Mouse (Mus musculus): ENCODE measurements around the gene Sspo. TPM values are rescaled to one million over a fixed set of nuclear protein-coding genes. Genes with fewer than 3 reads are reported as not detected.
A peak's percentile ranks its signal among the peaks of the same experiment; 100 is the strongest.

Sspo gene
- polyA plus RNA-seq, 1 experiment from 2014 or later: 0.07 TPM

GRCm38 (mm10) chr6:48538841-48539737 is 91.1 kb downstream of the Sspo start:
- H3K36me3 ChIP-seq: peaks cover 29% of the 10 kb centered on the region
- no peaks in the 10 kb centered on the region for H3K9me3 ChIP-seq (replicated peaks)
- DNase-seq (ENCODE audit: low spot score): peak; percentile 69
- 70% methylated on average over 5 of the region's 5 CpGs for WGBS
- H3K27me3 ChIP-seq (ENCODE audit: low read depth, poor library complexity, severe bottlenecking): no peaks in the 10 kb centered on the region
- peaks cover 26% of the 10 kb centered on the region for H3K4me1 ChIP-seq
- no peak overlapping the region; the same call in 1 of the 2 replicates for H3K27ac ChIP-seq (replicated peaks)
- peak overlapping the region; percentile 58; the same call in 1 of the 2 replicates for H3K4me3 ChIP-seq

GRCm38 (mm10) chr6:48539860-48540259 is 91.8 kb downstream of the Sspo start:
- no peak overlapping the region for H3K4me3 ChIP-seq
- no peak overlapping the region for H3K27ac ChIP-seq (replicated peaks)
- peaks cover 26% of the 10 kb centered on the region for H3K4me1 ChIP-seq
- H3K9me3 ChIP-seq (replicated peaks): no peaks in the 10 kb centered on the region
- peaks cover 29% of the 10 kb centered on the region for H3K36me3 ChIP-seq
- no peak for DNase-seq (ENCODE audit: low spot score)
- WGBS: 74% methylated on average over 5 of the region's 5 CpGs
- H3K27me3 ChIP-seq (ENCODE audit: low read depth, poor library complexity, severe bottlenecking): no peaks in the 10 kb centered on the region

- H3K4me3 ChIP-seq: no peak overlapping the region
- DNase-seq (ENCODE audit: low spot score): no peak
- no peaks in the 10 kb centered on the region for H3K9me3 ChIP-seq (replicated peaks)
- peaks cover 29% of the 10 kb centered on the region for H3K36me3 ChIP-seq
- WGBS: 78% methylated on average over 3 of the region's 3 CpGs
- no peaks in the 10 kb centered on the region for H3K27me3 ChIP-seq (ENCODE audit: low read depth, poor library complexity, severe bottlenecking)
- H3K4me1 ChIP-seq: peaks cover 26% of the 10 kb centered on the region
- no peak overlapping the region for H3K27ac ChIP-seq (replicated peaks)
Observed at GRCm38 (mm10) chr6:48540721-48541120, 92.7 kb downstream of the Sspo start.

- Histone ChIP-seq H3K9me3 (replicated peaks) (no peaks in the 10 kb centered on the region), H3K4me1 (peaks cover 23% of the 10 kb centered on the region), H3K36me3 (peaks cover 29% of the 10 kb centered on the region), H3K27ac (replicated peaks) (no peak overlapping the region), H3K27me3 (ENCODE audit: low read depth, poor library complexity, severe bottlenecking) (no peaks in the 10 kb centered on the region), H3K4me3 (no peak overlapping the region)
- peak; percentile 10 for DNase-seq (ENCODE audit: low spot score)
- WGBS: 61% methylated on average over 7 of the region's 7 CpGs
Observed at GRCm38 (mm10) chr6:48541560-48542450, 93.8 kb downstream of the Sspo start.

- peak; percentile 9 for DNase-seq (ENCODE audit: low spot score)
- no peaks in the 10 kb centered on the region for H3K9me3 ChIP-seq (replicated peaks)
- peaks cover 19% of the 10 kb centered on the region for H3K4me1 ChIP-seq
- H3K27me3 ChIP-seq (ENCODE audit: low read depth, poor library complexity, severe bottlenecking): no peaks in the 10 kb centered on the region
- WGBS: 92% methylated on average over 3 of the region's 3 CpGs
- no peak overlapping the region for H3K4me3 ChIP-seq
- H3K27ac ChIP-seq (replicated peaks): no peak overlapping the region
- H3K36me3 ChIP-seq: peaks cover 29% of the 10 kb centered on the region
Observed at GRCm38 (mm10) chr6:48542631-48543030, 94.6 kb downstream of the Sspo start.

GRCm38 (mm10) chr6:48545251-48545650 is 97.2 kb downstream of the Sspo start:
- H3K36me3 ChIP-seq: peaks cover 23% of the 10 kb centered on the region
- H3K4me3 ChIP-seq: no peak overlapping the region
- DNase-seq (ENCODE audit: low spot score): no peak
- H3K27ac ChIP-seq (replicated peaks): no peak overlapping the region
- H3K4me1 ChIP-seq: no peaks in the 10 kb centered on the region
- H3K27me3 ChIP-seq (ENCODE audit: low read depth, poor library complexity, severe bottlenecking): no peaks in the 10 kb centered on the region
- no peaks in the 10 kb centered on the region for H3K9me3 ChIP-seq (replicated peaks)
- WGBS: 85% methylated on average over 5 of the region's 5 CpGs

- DNase-seq (ENCODE audit: low spot score): peak; percentile 44
- H3K4me1 ChIP-seq: no peaks in the 10 kb centered on the region
- WGBS: 58% methylated on average over 1 of the region's 1 CpGs
- H3K27me3 ChIP-seq (ENCODE audit: low read depth, poor library complexity, severe bottlenecking): no peaks in the 10 kb centered on the region
- H3K36me3 ChIP-seq: peaks cover 13% of the 10 kb centered on the region
- H3K4me3 ChIP-seq: no peak overlapping the region
- no peaks in the 10 kb centered on the region for H3K9me3 ChIP-seq (replicated peaks)
- H3K27ac ChIP-seq (replicated peaks): no peak overlapping the region
Observed at GRCm38 (mm10) chr6:48546271-48546670, 98.2 kb downstream of the Sspo start.

GRCm38 (mm10) chr6:48546858-48547257 is 98.8 kb downstream of the Sspo start:
- DNase-seq (ENCODE audit: low spot score): no peak
- H3K4me3 ChIP-seq: no peak overlapping the region
- peaks cover 7% of the 10 kb centered on the region for H3K36me3 ChIP-seq
- WGBS: 78% methylated on average over 4 of the region's 4 CpGs
- no peak overlapping the region for H3K27ac ChIP-seq (replicated peaks)
- H3K9me3 ChIP-seq (replicated peaks): no peaks in the 10 kb centered on the region
- no peaks in the 10 kb centered on the region for H3K4me1 ChIP-seq
- no peaks in the 10 kb centered on the region for H3K27me3 ChIP-seq (ENCODE audit: low read depth, poor library complexity, severe bottlenecking)

- H3K4me1 ChIP-seq: no peaks in the 10 kb centered on the region
- no peaks in the 10 kb centered on the region for H3K27me3 ChIP-seq (ENCODE audit: low read depth, poor library complexity, severe bottlenecking)
- 89% methylated on average over 6 of the region's 6 CpGs for WGBS
- H3K4me3 ChIP-seq: no peak overlapping the region
- no peaks in the 10 kb centered on the region for H3K9me3 ChIP-seq (replicated peaks)
- no peaks in the 10 kb centered on the region for H3K36me3 ChIP-seq
- no peak for DNase-seq (ENCODE audit: low spot score)
- no peak overlapping the region for H3K27ac ChIP-seq (replicated peaks)
Observed at GRCm38 (mm10) chr6:48548314-48548713, 100.3 kb downstream of the Sspo start.

Small RNA genes within 50 kb of the gene (microRNA-seq; reads per million reads assigned to microRNA genes)
- not detected for gene Gm24325

Other genes with a start within 250 kb of the Sspo start
- 20.4 and 24.4 TPM in 2 replicates for gene Krba1, start 52.6 kb upstream of the Sspo start, polyA plus RNA-seq (2016; fragmentation: Nextera tagmentation; extraction: Ambion mirVana)
- 10.1 and 13.6 TPM in 2 replicates for gene Zfp467, start 2.4 kb upstream of the Sspo start, polyA plus RNA-seq (2016; fragmentation: Nextera tagmentation; extraction: Ambion mirVana)
- gene Atp6v0e2, start 89.4 kb downstream of the Sspo start, polyA plus RNA-seq (2016; fragmentation: Nextera tagmentation; extraction: Ambion mirVana): 59.0 and 71.9 TPM in 2 replicates
- gene Lrrc61, start 106.6 kb downstream of the Sspo start, polyA plus RNA-seq (2016; fragmentation: Nextera tagmentation; extraction: Ambion mirVana): 17.1 and 21.8 TPM in 2 replicates
- gene Rarres2, start 124.6 kb downstream of the Sspo start, polyA plus RNA-seq (2016; fragmentation: Nextera tagmentation; extraction: Ambion mirVana): 0.51 and 1.3 TPM in 2 replicates
- not detected in 2 replicates for gene Gm45021, start 141.4 kb downstream of the Sspo start, polyA plus RNA-seq (2016; fragmentation: Nextera tagmentation; extraction: Ambion mirVana)
- gene Repin1, start 145.7 kb downstream of the Sspo start, polyA plus RNA-seq (2016; fragmentation: Nextera tagmentation; extraction: Ambion mirVana): 58.9 and 59.4 TPM in 2 replicates
- gene Gm44965, start 145.7 kb downstream of the Sspo start, polyA plus RNA-seq (2016; fragmentation: Nextera tagmentation; extraction: Ambion mirVana): 0.39 and 0.50 TPM in 2 replicates
- 10.3 and 11.4 TPM in 2 replicates for gene Zfp775, start 153.8 kb downstream of the Sspo start, polyA plus RNA-seq (2016; fragmentation: Nextera tagmentation; extraction: Ambion mirVana)
- 0.89 TPM in 2 replicates for gene AI854703, start 178.5 kb downstream of the Sspo start, polyA plus RNA-seq (2016; fragmentation: Nextera tagmentation; extraction: Ambion mirVana)
- 0.44 and 0.82 TPM in 2 replicates for gene Gimap8, start 199.0 kb downstream of the Sspo start, polyA plus RNA-seq (2016; fragmentation: Nextera tagmentation; extraction: Ambion mirVana)
- gene Gimap9, start 227.9 kb downstream of the Sspo start, polyA plus RNA-seq (2016; fragmentation: Nextera tagmentation; extraction: Ambion mirVana): 2.6 and 3.9 TPM in 2 replicates
- 5.2 and 5.6 TPM in 2 replicates for gene Gimap4, start 236.3 kb downstream of the Sspo start, polyA plus RNA-seq (2016; fragmentation: Nextera tagmentation; extraction: Ambion mirVana)

Measured in midbrain, embryonic 10.5 days (tissue).